Mouse (Mus musculus): ENCODE results near the gene Ccin.

DNA sequence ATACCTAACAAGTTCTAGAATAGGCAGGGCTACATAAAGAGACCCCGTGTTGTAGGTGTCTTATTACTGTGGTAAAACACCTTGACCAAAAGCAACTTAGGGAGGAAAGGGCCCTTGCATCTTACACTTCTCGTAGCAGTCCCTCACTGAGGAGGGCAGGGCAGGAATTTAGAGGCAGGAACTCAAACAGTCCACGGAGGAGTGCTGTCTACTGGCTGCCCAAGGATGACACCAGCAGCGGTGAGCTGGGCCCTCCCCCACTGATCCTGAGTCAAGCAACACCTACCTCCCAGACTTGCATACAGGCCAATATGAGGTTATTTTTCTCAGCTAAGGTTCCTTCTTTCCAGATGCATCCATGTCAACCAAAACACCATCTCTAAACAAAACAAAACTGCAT, 3.0 kb upstream of the Ccin start:
- TF ChIP-seq CTCF (IDR thresholded peaks at IDR 0.05; ENCODE audit: borderline replicate concordance, extremely low read depth, insufficient read depth, insufficient read length) (no peak), POLR2A (IDR thresholded peaks at IDR 0.05; ENCODE audit: borderline replicate concordance, extremely low read depth, insufficient read depth, insufficient read length, poor library complexity, severe bottlenecking) (no peak)

Data from brain, embryonic 14.5 days (tissue).